Mouse (Mus musculus) macrophage (primary cell): ENCODE measurements around the gene Shmt2. TPM values are rescaled to one million over a fixed set of nuclear protein-coding genes. Genes with fewer than 3 reads are reported as not detected.

Experiments
- H3K27ac ChIP-seq: fragments of 350-480 bp; formaldehyde crosslinking; 2 replicates; pipeline ENCODE4 v1.9.0; 2021
- H3K36me3 ChIP-seq: fragments of 350-480 bp; formaldehyde crosslinking; 2 replicates; pipeline ENCODE4 v1.9.0; 2021; ENCODE audit errors: inconsistent target
- H3K4me3 ChIP-seq: fragments of 350-480 bp; formaldehyde crosslinking; 2 replicates; pipeline ENCODE4 v1.9.0; 2021; ENCODE audit errors: inconsistent target
- H3K79me2 ChIP-seq: fragments of 350-480 bp; formaldehyde crosslinking; 2 replicates; pipeline ENCODE4 v1.9.0; 2021; ENCODE audit errors: inconsistent target
- WGBS: methylation state at CpG from one replicate; pipeline ENCODE4 v1.1.7; 2026; ENCODE audit warnings: inconsistent platforms; ENCODE audit not compliant: missing documents; 5-methylcytosine and 5-hydroxymethylcytosine counted together
- polyA plus RNA-seq: library from polyadenylated mRNA; stranded (reverse); fragments of 250-400 nt; gene quantifications from 3 replicates; pipeline ENCODE4 v1.2.4, GENCODE M21; 2018; ENCODE audit warnings: inconsistent platforms

Gene Shmt2
- polyA plus RNA-seq, 1 experiment from 2014 or later, result 16.0 TPM

DNA sequence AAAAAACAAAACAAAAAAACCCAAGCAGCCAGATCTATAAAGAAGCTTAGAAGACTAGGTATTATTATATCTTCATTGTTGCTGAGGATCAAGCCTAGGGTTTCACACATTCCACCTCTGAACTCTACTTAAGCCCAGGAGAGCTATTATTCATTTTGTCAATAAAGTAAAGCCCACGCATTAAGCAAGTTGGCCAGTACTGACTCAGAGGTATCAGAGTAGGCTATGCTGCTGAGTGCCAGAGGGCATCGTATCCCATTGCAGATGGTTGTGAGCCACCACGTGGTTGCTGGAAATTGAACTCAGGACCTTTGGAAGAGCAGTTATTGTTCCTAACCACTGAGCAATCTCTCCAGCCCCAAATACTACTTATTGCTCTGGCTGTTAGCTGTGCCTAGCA is 21.7 kb upstream of the Shmt2 start:
- Histone ChIP-seq H3K4me3 (no peak overlapping the region), H3K36me3 (peaks cover 99% of the 10 kb centered on the region), H3K27ac (no peak overlapping the region), H3K79me2 (no peaks in the 10 kb centered on the region)
- 92% methylated on average over 3 of the region's 3 CpGs for WGBS

- 90% methylated on average over 6 of the region's 6 CpGs for WGBS
- Histone ChIP-seq H3K4me3 (no peak overlapping the region), H3K79me2 (no peaks in the 10 kb centered on the region), H3K27ac (no peak overlapping the region), H3K36me3 (peaks cover 95% of the 10 kb centered on the region)
Measured at GRCm38 (mm10) chr10:127542720-127543119, 20.5 kb upstream of the Shmt2 start.

GRCm38 (mm10) chr10:127542084-127542483 is 19.8 kb upstream of the Shmt2 start:
- Histone ChIP-seq H3K36me3 (peaks cover 89% of the 10 kb centered on the region), H3K79me2 (no peaks in the 10 kb centered on the region), H3K27ac (no peak overlapping the region), H3K4me3 (no peak overlapping the region)
- WGBS, result 96% methylated on average over 11 of the region's 13 CpGs

DNA sequence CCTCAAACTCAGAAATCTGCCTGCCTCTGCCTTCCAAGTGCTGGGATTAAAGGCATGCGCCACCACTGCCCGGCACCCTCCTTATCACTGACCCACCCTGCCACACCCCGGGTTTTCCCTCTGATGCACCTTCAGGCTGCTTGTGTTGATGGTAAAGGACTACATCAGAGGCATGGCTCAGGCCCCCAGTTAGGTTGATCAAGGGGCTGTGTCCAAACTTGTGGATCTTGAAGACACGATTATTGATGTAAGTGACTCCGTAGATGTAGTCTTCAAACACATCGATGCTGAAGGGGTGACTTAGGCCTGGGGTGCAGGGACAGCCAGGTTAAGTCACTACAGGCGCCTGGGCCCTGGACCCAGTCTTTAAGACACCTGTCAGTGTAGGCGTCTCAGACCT is 19.3 kb upstream of the Shmt2 start:
- 98% methylated on average over 8 of the region's 8 CpGs for WGBS
- Histone ChIP-seq H3K27ac (no peak overlapping the region), H3K79me2 (no peaks in the 10 kb centered on the region), H3K36me3 (peaks cover 83% of the 10 kb centered on the region), H3K4me3 (no peak overlapping the region)

DNA sequence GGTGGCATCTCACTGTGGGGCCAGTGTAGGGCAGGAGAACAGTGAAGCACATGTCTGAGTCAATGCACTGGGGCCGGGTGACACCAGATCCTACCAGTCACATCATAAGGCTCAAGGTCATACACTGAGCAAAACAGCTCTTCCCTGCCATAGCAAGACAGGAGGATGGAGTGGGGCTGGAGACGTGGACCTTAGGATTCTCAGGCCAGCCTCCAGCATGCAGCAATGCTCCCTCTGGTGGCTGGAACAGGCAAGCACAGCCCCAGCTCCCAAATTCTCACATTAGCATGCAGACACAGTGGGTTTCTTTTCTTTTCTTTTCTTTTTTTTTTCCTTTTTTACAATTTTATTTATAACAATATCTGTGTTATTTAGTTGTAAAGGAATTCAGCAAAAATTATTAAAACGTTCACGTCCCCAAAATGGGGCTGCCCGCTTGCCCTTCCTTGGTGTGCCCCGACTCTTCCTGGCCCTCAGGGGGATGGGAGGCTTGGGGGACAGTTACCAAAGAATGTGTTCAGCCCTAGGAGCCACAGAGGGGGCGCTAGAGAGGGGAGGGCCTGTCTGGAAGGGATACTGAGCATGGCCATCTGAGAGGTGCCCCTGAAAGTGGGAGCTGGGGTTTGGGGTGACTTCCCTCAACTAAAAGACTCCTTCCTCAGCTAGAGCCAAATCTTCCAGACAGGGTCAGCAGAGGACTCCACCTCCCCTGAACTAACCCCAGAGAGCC is 15.8 kb upstream of the Shmt2 start:
- 7% methylated on average over 2 of the region's 7 CpGs for WGBS

DNA sequence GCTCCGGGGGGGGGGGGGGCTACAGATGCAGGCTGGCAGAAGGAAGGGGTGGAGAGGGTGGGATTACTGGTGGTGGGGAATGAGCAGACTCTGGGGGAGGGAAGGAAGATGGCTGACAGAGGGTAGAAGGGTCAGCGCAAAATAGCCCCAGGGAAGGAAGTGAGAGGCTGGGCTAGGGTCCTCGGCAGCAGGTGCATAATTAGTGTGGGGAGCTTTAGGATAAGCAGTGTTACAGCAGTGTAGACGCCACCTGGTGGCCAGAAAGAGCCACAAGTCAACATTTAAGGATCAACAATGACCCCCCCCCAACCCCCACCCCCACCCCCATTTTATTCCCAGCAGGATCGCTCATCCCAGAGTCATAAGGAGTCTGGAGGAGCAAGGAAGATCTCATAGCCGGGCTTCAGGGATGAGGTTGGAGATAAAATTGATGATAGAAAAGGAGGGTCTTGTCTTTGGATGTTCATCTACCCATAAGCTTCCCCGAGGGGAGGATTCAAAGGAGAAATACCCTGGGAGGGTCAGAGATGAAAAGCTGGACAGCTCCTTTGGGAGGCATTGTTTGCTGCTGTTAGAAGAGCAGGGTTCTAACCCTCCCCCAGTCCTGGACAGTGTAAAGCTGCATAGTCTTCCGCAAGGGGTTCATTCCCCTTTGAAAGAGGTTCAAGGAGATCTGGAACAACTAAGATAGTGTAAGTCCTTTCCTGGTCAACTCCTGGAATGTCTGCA is 14.5 kb upstream of the Shmt2 start:
- H3K36me3 ChIP-seq, result peaks cover 37% of the 10 kb centered on the region
- 15% methylated on average over 7 of the region's 8 CpGs for WGBS

More for the DNA sequence above, 15.8 kb upstream of the Shmt2 start:
- H3K36me3 ChIP-seq, result peaks cover 49% of the 10 kb centered on the region
- H3K4me3 ChIP-seq, result no peak overlapping the region
- H3K27ac ChIP-seq, result no peak overlapping the region
- no peaks in the 10 kb centered on the region for H3K79me2 ChIP-seq

GRCm38 (mm10) chr10:127534929-127535384 is 12.7 kb upstream of the Shmt2 start:
- Histone ChIP-seq H3K79me2 (no peaks in the 10 kb centered on the region), H3K36me3 (peaks cover 19% of the 10 kb centered on the region; the same call in 1 of the 2 replicates), H3K4me3 (no peak overlapping the region), H3K27ac (no peak overlapping the region)
- 7% methylated on average over 29 of the region's 30 CpGs for WGBS

More for the DNA sequence above, 14.5 kb upstream of the Shmt2 start:
- Histone ChIP-seq H3K27ac (no peak overlapping the region), H3K79me2 (no peaks in the 10 kb centered on the region), H3K4me3 (no peak overlapping the region)

GRCm38 (mm10) chr10:127534036-127534928 is 12.0 kb upstream of the Shmt2 start, which contains the start of gene Nxph4:
Nxph4 (minus strand) TSS chr10:127534559.
- peaks cover 12% of the 10 kb centered on the region; the same call in 1 of the 2 replicates for H3K36me3 ChIP-seq
- H3K4me3 ChIP-seq, result no peak within 1 kb of the TSS
- H3K79me2 ChIP-seq, result no peaks in the 10 kb centered on the region
- WGBS, result 3% methylated on average over 46 of the region's 78 CpGs
- H3K27ac ChIP-seq, result no peak within 1 kb of the TSS

DNA sequence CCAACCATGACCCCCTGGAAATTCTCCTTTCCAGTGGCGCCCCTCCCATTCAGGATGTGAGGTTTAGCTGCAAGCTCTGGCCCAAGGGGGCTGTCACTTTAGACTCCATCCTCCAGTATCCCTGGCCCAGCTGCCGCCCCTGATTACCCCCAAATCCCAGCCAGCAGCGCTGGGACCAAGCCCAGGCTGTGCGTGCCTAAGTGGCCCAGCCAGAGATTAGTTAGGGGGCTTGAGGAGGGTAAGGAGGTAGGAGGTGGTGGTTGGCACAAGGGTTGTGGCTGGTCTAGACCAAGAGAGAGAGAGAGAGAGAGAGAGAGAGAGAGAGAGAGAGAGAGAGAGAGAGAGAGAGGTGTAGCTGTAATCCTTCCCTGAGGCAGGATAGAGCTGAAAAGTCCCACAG is 9.3 kb upstream of the Shmt2 start:
- Histone ChIP-seq H3K36me3 (no peaks in the 10 kb centered on the region), H3K27ac (no peak overlapping the region), H3K79me2 (no peaks in the 10 kb centered on the region), H3K4me3 (no peak overlapping the region)
- WGBS, result 11% methylated on average over 4 of the region's 4 CpGs

- WGBS, result 8% methylated on average over 7 of the region's 25 CpGs
- no peaks in the 10 kb centered on the region for H3K79me2 ChIP-seq
- no peak overlapping the region for H3K4me3 ChIP-seq
- no peaks in the 10 kb centered on the region for H3K36me3 ChIP-seq
- no peak overlapping the region for H3K27ac ChIP-seq
Measured at GRCm38 (mm10) chr10:127530945-127531344, 8.7 kb upstream of the Shmt2 start.

- H3K79me2 ChIP-seq, result no peaks in the 10 kb centered on the region
- no peaks in the 10 kb centered on the region for H3K36me3 ChIP-seq
- H3K27ac ChIP-seq, result no peak overlapping the region
- WGBS, result 14% methylated on average over 17 of the region's 17 CpGs
- no peak overlapping the region for H3K4me3 ChIP-seq
Measured at GRCm38 (mm10) chr10:127527481-127527880, 5.2 kb upstream of the Shmt2 start.

DNA sequence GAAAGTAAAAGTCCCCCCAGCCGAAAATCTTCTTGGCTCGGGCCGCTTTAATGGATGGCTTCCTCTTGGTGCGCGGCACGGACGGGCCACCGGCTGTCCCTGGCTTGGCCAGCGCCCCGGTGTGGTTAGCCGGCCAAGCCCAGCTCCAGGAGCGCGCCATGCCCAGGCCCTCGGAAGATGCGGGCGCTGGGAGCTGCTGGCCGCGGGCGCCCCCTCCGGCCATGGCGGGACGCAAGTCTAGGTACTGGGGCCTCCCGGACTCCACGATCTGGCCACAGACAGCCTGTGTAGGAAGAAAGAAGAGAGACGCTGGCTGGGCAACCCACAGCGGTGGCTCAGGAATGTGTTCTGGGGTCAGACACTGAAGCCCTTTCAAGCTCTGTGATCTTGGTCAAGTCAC is 4.4 kb upstream of the Shmt2 start:
- WGBS, result under 1% methylated on average over 26 of the region's 26 CpGs
- Histone ChIP-seq H3K27ac (no peak overlapping the region), H3K79me2 (no peaks in the 10 kb centered on the region), H3K36me3 (no peaks in the 10 kb centered on the region), H3K4me3 (no peak overlapping the region)

GRCm38 (mm10) chr10:127526048-127526447 is 3.8 kb upstream of the Shmt2 start:
- H3K4me3 ChIP-seq, result no peak overlapping the region
- no peaks in the 10 kb centered on the region for H3K36me3 ChIP-seq
- no peaks in the 10 kb centered on the region for H3K79me2 ChIP-seq
- no peak overlapping the region for H3K27ac ChIP-seq
- 4% methylated on average over 26 of the region's 26 CpGs for WGBS

GRCm38 (mm10) chr10:127524646-127525255 is 2.5 kb upstream of the Shmt2 start:
- H3K79me2 ChIP-seq, result no peaks in the 10 kb centered on the region
- no peaks in the 10 kb centered on the region for H3K36me3 ChIP-seq
- WGBS, result 21% methylated on average over 19 of the region's 23 CpGs
- no peak overlapping the region for H3K27ac ChIP-seq
- no peak overlapping the region for H3K4me3 ChIP-seq
